Mouse (Mus musculus) heart, embryonic 14.5 days (tissue): ENCODE measurements around the gene Intu. TPM values are rescaled to one million over a fixed set of nuclear protein-coding genes. Genes with fewer than 3 reads are reported as not detected.

Experiments used
- ATAC-seq: fragments of 200-750 bp; cut with Nextera tagmentation; 2 replicates; pipeline ENCODE4 v1.8.0; 2017; ENCODE audit warnings: low read depth, moderate TSS enrichment; ENCODE audit not compliant: insufficient number of reproducible peaks, insufficient read depth, low FRiP score
- H3K27ac ChIP-seq, 2 experiments: fragments of 200-500 bp in 1 of 2; fragments of 300-500 bp in 1 of 2; sonication (generic) in 1 of 2; replicated peaks in 1 of 2; 2 replicates each; pipeline ENCODE4 v1.5.1; 2012 to 2014; ENCODE audit warnings: low read depth in 2 of 2, low read length in 2 of 2, control low read depth in 1 of 2, mild to moderate bottlenecking in 1 of 2, mixed read lengths in 1 of 2; ENCODE audit not compliant: control insufficient read depth in 1 of 2, insufficient read depth in 1 of 2
- H3K27me3 ChIP-seq: fragments of 300-500 bp; sonication (generic); 2 replicates; pipeline ENCODE4 v1.6.1; 2014; ENCODE audit warnings: mild to moderate bottlenecking, low read length, control low read depth; ENCODE audit not compliant: control insufficient read depth, insufficient read depth
- H3K36me3 ChIP-seq: fragments of 300-500 bp; sonication (generic); 2 replicates; pipeline ENCODE4 v1.6.1; 2014; ENCODE audit warnings: mild to moderate bottlenecking, control low read depth, low read length, mixed read lengths; ENCODE audit not compliant: control insufficient read depth, insufficient read depth
- H3K4me1 ChIP-seq, 2 experiments: fragments of 200-500 bp in 1 of 2; fragments of 300-500 bp in 1 of 2; sonication (generic) in 1 of 2; 2 replicates each; pipeline ENCODE4 v1.6.1; 2012 to 2014; ENCODE audit warnings: low read length in 2 of 2, control low read depth in 1 of 2, mixed read lengths in 1 of 2; ENCODE audit not compliant: control insufficient read depth in 2 of 2, insufficient read depth in 2 of 2
- H3K4me2 ChIP-seq: fragments of 300-500 bp; sonication (generic); 2 replicates; pipeline ENCODE4 v1.6.1; 2014; ENCODE audit warnings: mild to moderate bottlenecking, low read length
- H3K4me3 ChIP-seq, 2 experiments: fragments of 200-500 bp in 1 of 2; fragments of 300-500 bp in 1 of 2; sonication (generic) in 1 of 2; 2 replicates each; pipeline ENCODE4 v1.5.1; 2012 to 2014; ENCODE audit warnings: low read length in 2 of 2, mild to moderate bottlenecking in 2 of 2, control low read depth in 1 of 2, low read depth in 1 of 2, moderate library complexity in 1 of 2; ENCODE audit not compliant: control insufficient read depth in 1 of 2, insufficient read depth in 1 of 2
- H3K9ac ChIP-seq: fragments of 300-500 bp; sonication (generic); 2 replicates; pipeline ENCODE4 v1.6.1; 2014; ENCODE audit warnings: mild to moderate bottlenecking, low read length
- H3K9me3 ChIP-seq: fragments of 300-500 bp; sonication (generic); 2 replicates; pipeline ENCODE4 v1.6.1; 2016; ENCODE audit warnings: low read length, control low read depth; ENCODE audit not compliant: control insufficient read depth
- WGBS: fragments of 180-500 bp; shearing (Covaris S2); extraction: QIAGEN DNeasy Blood & Tissue Kit; methylation state at CpG from one replicate; pipeline ENCODE4 v1.1.7; 2014; 5-methylcytosine and 5-hydroxymethylcytosine counted together
- microRNA-seq: library from miRNA; unstranded; fragments of <30 nt; microRNA quantifications from one replicate; pipeline ENCODE4, GENCODE M21; 2016
- polyA plus RNA-seq: library from polyadenylated mRNA; unstranded; fragments of >200 nt; fragmentation: Nextera tagmentation; extraction: Ambion mirVana; gene quantifications from 2 replicates; pipeline ENCODE4 v1.2.1, GENCODE M21; 2014

Intu gene
- polyA plus RNA-seq, 1 experiment from 2014 or later: 4.1 TPM

GRCm38 (mm10) chr3:40738381-40738912 is 207.4 kb downstream of the Intu start:
- ATAC-seq: no peak
- no peaks in the 10 kb centered on the region for H3K36me3 ChIP-seq
- H3K9me3 ChIP-seq: no peaks in the 10 kb centered on the region
- H3K27ac ChIP-seq: no peak overlapping the region
- 67% methylated on average over 6 of the region's 6 CpGs for whole genome bisulfite sequencing
- no peak overlapping the region for H3K4me2 ChIP-seq
- no peaks in the 10 kb centered on the region for H3K4me1 ChIP-seq
- H3K4me3 ChIP-seq: no peak overlapping the region
- no peaks in the 10 kb centered on the region for H3K27me3 ChIP-seq
- no peak overlapping the region for H3K9ac ChIP-seq

- Histone ChIP-seq H3K4me3 (peak within 1 kb of the TSS; percentile 77 to 91), H3K4me2 (peak within 1 kb of the TSS; percentile 87), H3K36me3 (no peaks in the 10 kb centered on the region), H3K27me3 (no peaks in the 10 kb centered on the region), H3K4me1 (peaks cover 0 to 13% of the 10 kb centered on the region in 2 experiments; a peak in 1 of 4 replicates), H3K9me3 (no peaks in the 10 kb centered on the region), H3K9ac (peak within 1 kb of the TSS; percentile 79), H3K27ac (peak within 1 kb of the TSS; percentile 47 to 67)
- no peak for ATAC-seq
- WGBS: 25% methylated on average over 16 of the region's 16 CpGs
Measured at GRCm38 (mm10) chr3:40744024-40744835, 213.1 kb downstream of the Intu start, which contains the start of gene Hspa4l. TSS of gene Hspa4l (plus strand) at chr3:40744495.

- under 1% methylated on average over 58 of the region's 93 CpGs for WGBS
- Histone ChIP-seq H3K36me3 (no peaks in the 10 kb centered on the region), H3K4me1 (peaks cover 0 to 13% of the 10 kb centered on the region in 2 experiments; a peak in 1 of 4 replicates), H3K9ac (peak overlapping the region; percentile 79), H3K27me3 (no peaks in the 10 kb centered on the region), H3K4me3 (peak overlapping the region; percentile 77 to 91), H3K4me2 (peak overlapping the region; percentile 87), H3K9me3 (no peaks in the 10 kb centered on the region), H3K27ac (peak overlapping the region; percentile 47 to 67)
- ATAC-seq: peak; percentile 94
Measured at GRCm38 (mm10) chr3:40744836-40745660, 214.0 kb downstream of the Intu start.

- Histone ChIP-seq H3K4me1 (peaks cover 0 to 13% of the 10 kb centered on the region in 2 experiments; a peak in 1 of 4 replicates), H3K9ac (peak overlapping the region; percentile 79), H3K36me3 (no peaks in the 10 kb centered on the region), H3K4me3 (peak overlapping the region; percentile 77 to 91), H3K27ac (peak overlapping the region; percentile 47 to 67), H3K9me3 (no peaks in the 10 kb centered on the region), H3K4me2 (peak overlapping the region; percentile 87), H3K27me3 (no peaks in the 10 kb centered on the region)
- 3% methylated on average over 37 of the region's 37 CpGs for WGBS
- peak; percentile 34; the same call in 1 of the 2 replicates for ATAC-seq
Measured at GRCm38 (mm10) chr3:40745661-40746547, 214.8 kb downstream of the Intu start.

Small RNA genes lying within 50 kb of the gene (microRNA-seq; reads per million reads assigned to microRNA genes)
- not detected for gene Gm23810

Other genes starting within 250 kb of the Intu start
- 1.00 and 1.1 TPM in 2 replicates for gene Slc25a31, start 177.6 kb downstream of the Intu start, polyA plus RNA-seq
- gene Hspa4l, start 213.2 kb downstream of the Intu start, polyA plus RNA-seq: 34.2 and 35.5 TPM in 2 replicates